ENCODE assay signal across 8 mouse cellular contexts in the genomic region with DNA sequence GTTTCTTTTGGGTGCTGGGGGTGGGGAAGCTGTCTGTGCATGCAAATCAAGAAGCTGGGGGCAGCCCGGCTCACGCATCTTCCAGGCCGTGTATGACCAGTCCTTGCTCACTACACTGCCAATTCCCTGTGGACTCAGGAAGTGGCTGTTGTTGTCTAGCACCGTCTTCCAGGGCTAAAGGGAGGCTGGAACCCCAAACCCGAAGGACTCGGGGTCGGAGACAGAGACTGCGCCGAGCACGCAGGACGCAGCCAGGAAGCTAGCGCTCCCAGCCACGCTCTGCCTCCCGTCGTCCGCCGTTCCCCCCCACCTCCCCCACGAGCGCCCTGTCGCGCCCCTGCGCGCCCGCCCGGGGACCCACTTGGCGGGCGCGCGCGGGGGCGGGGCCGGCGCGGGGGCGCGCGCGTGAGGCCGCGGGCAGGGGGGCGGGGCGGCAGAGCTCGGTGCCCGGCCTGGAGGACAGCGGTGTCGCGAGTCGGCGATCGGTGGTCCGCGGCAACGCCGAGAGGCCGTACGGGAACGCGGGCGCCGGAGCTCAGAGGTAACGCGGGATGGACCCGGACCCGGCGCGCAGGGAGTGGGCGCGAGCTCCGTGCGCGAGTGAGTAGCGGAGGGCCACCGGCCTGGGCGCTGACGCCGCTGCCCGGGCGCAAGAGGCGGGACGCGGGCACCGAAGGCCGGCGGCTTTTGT. TPM values are rescaled to one million over a fixed set of nuclear protein-coding genes. Genes with fewer than 3 reads are reported as not detected.
A peak's percentile ranks its signal among the peaks of the same experiment; 100 is the strongest.
DNase-seq lines count a peak whose midpoint lies in the region; ATAC-seq and TF ChIP-seq lines count a peak whose summit lies in the region.

Hp1bp3 (plus strand) TSS at position 97 of the 691 bp plus-strand sequence.

- peak; percentile 79 for ATAC-seq in embryonic facial prominence, embryonic 15.5 days (ENCODE audit: insufficient number of reproducible peaks, low FRiP score, low TSS enrichment, low read depth)
- peak; percentile 68 for ATAC-seq in limb, embryonic 12.5 days (ENCODE audit: insufficient number of reproducible peaks, insufficient read depth, low FRiP score, low TSS enrichment, low read depth)
- peak; percentile 84 for ATAC-seq in midbrain, embryonic 14.5 days (ENCODE audit: low FRiP score, low TSS enrichment)

- peak within 1 kb of the TSS; percentile 76 for H3K4me2 ChIP-seq in embryonic facial prominence, embryonic 15.5 days (replicated peaks)
- peak within 1 kb of the TSS; percentile 78 for H3K4me2 ChIP-seq in limb, embryonic 12.5 days
- H3K4me2 ChIP-seq in midbrain, embryonic 14.5 days (ENCODE audit: low read length): peak within 1 kb of the TSS; percentile 92

- no peaks in the 10 kb centered on the region for H3K27me3 ChIP-seq in embryonic facial prominence, embryonic 15.5 days
- no peaks in the 10 kb centered on the region for H3K27me3 ChIP-seq in limb, embryonic 12.5 days
- no peaks in the 10 kb centered on the region for H3K27me3 ChIP-seq in midbrain, embryonic 14.5 days (ENCODE audit: control insufficient read depth, insufficient read depth, low read length)
- H3K27me3 ChIP-seq in spleen, adult 2 months (ENCODE audit: control insufficient read depth, insufficient read depth, low read length): no peaks in the 10 kb centered on the region

- H3K4me1 ChIP-seq in embryonic facial prominence, embryonic 15.5 days: peaks cover 31% of the 10 kb centered on the region
- peaks cover 27% of the 10 kb centered on the region for H3K4me1 ChIP-seq in limb, embryonic 12.5 days (replicated peaks)
- H3K4me1 ChIP-seq in midbrain, embryonic 14.5 days (ENCODE audit: control insufficient read depth, insufficient read depth, low read length): peaks cover 23% of the 10 kb centered on the region
- H3K4me1 ChIP-seq in spleen, adult 2 months (ENCODE audit: control insufficient read depth, insufficient read depth, insufficient read length): peaks cover 12% of the 10 kb centered on the region

- TF ChIP-seq CTCF in spleen, adult 2 months (IDR thresholded peaks at IDR 0.05; ENCODE audit: extremely low read depth, insufficient read depth, insufficient read length, insufficient replicate concordance): no peak

- no peaks in the 10 kb centered on the region for H3K9me3 ChIP-seq in embryonic facial prominence, embryonic 15.5 days (replicated peaks)
- no peaks in the 10 kb centered on the region for H3K9me3 ChIP-seq in limb, embryonic 12.5 days
- no peaks in the 10 kb centered on the region for H3K9me3 ChIP-seq in midbrain, embryonic 14.5 days (ENCODE audit: control insufficient read depth, low read length)

- TF ChIP-seq POLR2A in spleen, adult 2 months (IDR thresholded peaks at IDR 0.05; ENCODE audit: low read depth, low read length): peak; percentile 50; the same call in 1 of the 2 replicates

- no peaks in the 10 kb centered on the region for H3K36me3 ChIP-seq in embryonic facial prominence, embryonic 15.5 days
- H3K36me3 ChIP-seq in limb, embryonic 12.5 days: peaks cover 16% of the 10 kb centered on the region; the same call in 1 of the 2 replicates
- peaks cover 8% of the 10 kb centered on the region; the same call in 1 of the 2 replicates for H3K36me3 ChIP-seq in midbrain, embryonic 14.5 days (ENCODE audit: control insufficient read depth, insufficient read depth, low read length)
- H3K36me3 ChIP-seq in spleen, adult 2 months (ENCODE audit: control insufficient read depth, insufficient read depth, low read length): no peaks in the 10 kb centered on the region

- peak; percentile 89 for DNase-seq in A20 (ENCODE audit: low read depth, low spot score)
- DNase-seq in adrenal gland, postnatal 4 days (ENCODE audit: low spot score in 2 of 2): peak; percentile 71 to 73
- DNase-seq in heart, adult 8-10 months (ENCODE audit: low spot score): peak; percentile 57
- peak; percentile 69 to 75 for DNase-seq in kidney, adult 8-10 months
- DNase-seq in midbrain, embryonic 14.5 days: peak; percentile 93
- DNase-seq in spleen, adult 2 months (ENCODE audit: low read depth in 1 of 2, low spot score in 2 of 2): peak; percentile 39 to 64

- peak within 1 kb of the TSS; percentile 98 for H3K9ac ChIP-seq in embryonic facial prominence, embryonic 15.5 days
- peak within 1 kb of the TSS; percentile 97 for H3K9ac ChIP-seq in limb, embryonic 12.5 days (replicated peaks)
- H3K9ac ChIP-seq in midbrain, embryonic 14.5 days (replicated peaks; ENCODE audit: low read length): peak within 1 kb of the TSS; percentile 99

- WGBS in embryonic facial prominence, embryonic 15.5 days: under 1% methylated on average over 80 of the region's 84 CpGs
- under 1% methylated on average over 81 of the region's 84 CpGs for WGBS in limb, embryonic 12.5 days
- 1% methylated on average over 79 of the region's 84 CpGs for WGBS in midbrain, embryonic 14.5 days
- under 1% methylated on average over 79 of the region's 84 CpGs for WGBS in spleen, adult 2 months

- peak within 1 kb of the TSS; percentile 99 for H3K27ac ChIP-seq in embryonic facial prominence, embryonic 15.5 days (replicated peaks)
- H3K27ac ChIP-seq in limb, embryonic 12.5 days: peak within 1 kb of the TSS; percentile 99
- H3K27ac ChIP-seq in midbrain, embryonic 14.5 days (replicated peaks; ENCODE audit: low read depth, low read length): peak within 1 kb of the TSS; percentile 100
- peak within 1 kb of the TSS; percentile 96 for H3K27ac ChIP-seq in spleen, adult 2 months (ENCODE audit: insufficient read depth, low read length)

- H3K4me3 ChIP-seq in embryonic facial prominence, embryonic 15.5 days (replicated peaks): peak within 1 kb of the TSS; percentile 95
- H3K4me3 ChIP-seq in limb, embryonic 12.5 days (replicated peaks): peak within 1 kb of the TSS; percentile 100
- H3K4me3 ChIP-seq in midbrain, embryonic 14.5 days (replicated peaks; ENCODE audit: low read depth, low read length): peak within 1 kb of the TSS; percentile 94
- peak within 1 kb of the TSS; percentile 98 for H3K4me3 ChIP-seq in spleen, adult 2 months (ENCODE audit: extremely low read depth, insufficient read depth, insufficient read length)

RNA-seq across cellular contexts. Expression of gene Hp1bp3, which starts in this region (rescaled TPM):
- total RNA-seq in adrenal gland, postnatal 4 days (2021): 100 to 1,000 TPM; 212 to 217 TPM
- 153 and 157 TPM in 2 replicates for polyA plus RNA-seq in embryonic facial prominence, embryonic 15.5 days (2015; fragmentation: Nextera tagmentation; extraction: Ambion mirVana)
- total RNA-seq in heart, adult 8-10 months (2022): 10 to 100 TPM; 81.4 to 89.4 (median 84.4) TPM
- 193 and 207 TPM in 2 replicates for polyA plus RNA-seq in limb, embryonic 12.5 days (2016; fragmentation: Nextera tagmentation; extraction: Ambion mirVana)
- 257 and 278 TPM in 2 replicates for polyA plus RNA-seq in midbrain, embryonic 14.5 days (2014; fragmentation: Nextera tagmentation; extraction: Ambion mirVana)
- polyA plus RNA-seq in spleen, adult 2 months (2012; rRNA removed): 33.5 and 34.2 TPM in 2 replicates

Comparison
In these comparisons a context has a peak if more than half of its experiments do, and no peak if none do; other contexts are left out.
1. Peak in every context shown above with its lines: DNase-seq, ATAC-seq, H3K4me3 ChIP-seq and H3K27ac ChIP-seq.